Mouse (Mus musculus) stomach, postnatal 0 days (tissue): ENCODE results near the gene Tmem259.

Experiments used
- CTCF ChIP-seq: IDR thresholded peaks from 2 replicates; pipeline ENCODE4 v1.5.1; 2016; ENCODE audit warnings: antibody characterized with exemption, low read depth, mild to moderate bottlenecking, moderate library complexity
- EP300 ChIP-seq: optimal IDR thresholded peaks from 2 replicates; pipeline ENCODE3; 2016; ENCODE audit warnings: antibody characterized with exemption

DNA sequence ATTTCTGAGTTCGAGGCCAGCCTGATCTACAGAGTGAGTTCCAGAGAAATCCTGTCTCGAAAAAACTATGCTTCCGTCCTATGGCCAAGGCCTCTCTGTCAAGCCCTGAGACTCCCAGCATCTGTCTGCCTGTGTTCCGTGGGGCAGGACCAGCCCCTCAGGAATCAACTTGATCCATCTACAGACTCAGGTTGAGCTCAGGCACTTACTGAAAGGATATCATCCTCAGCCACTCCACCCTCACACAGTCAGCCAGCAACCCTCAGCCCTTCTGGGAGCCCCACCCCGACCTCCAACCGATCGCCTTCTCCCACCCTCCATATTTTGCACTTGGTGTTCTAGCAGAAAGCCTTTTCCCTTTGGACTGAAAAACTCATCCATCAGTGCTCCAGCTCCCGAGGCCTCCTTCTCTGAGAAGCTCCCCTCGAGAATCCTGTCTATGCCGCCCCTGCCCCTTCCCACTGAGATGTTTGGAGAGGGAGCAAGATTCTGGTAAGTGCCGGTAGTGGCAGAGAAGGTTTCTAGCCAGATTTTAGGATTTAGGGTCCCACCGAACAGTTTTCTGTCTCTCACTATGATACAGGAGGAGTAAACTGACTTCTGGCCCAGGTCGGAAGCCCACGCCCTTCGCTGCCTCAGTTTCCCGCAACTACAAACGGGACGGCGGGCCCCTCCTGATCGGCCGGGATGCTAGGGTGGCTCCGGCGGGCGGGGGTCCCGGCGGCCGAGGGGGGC lies 3.8 kb upstream of the Tmem259 start:
- no peak for TF ChIP-seq CTCF
- TF ChIP-seq EP300: peak; percentile 30
